Mouse (Mus musculus) thymus, adult 2 months (tissue): ENCODE measurements around the gene Nup107. TPM values are rescaled to one million over a fixed set of nuclear protein-coding genes. Genes with fewer than 3 reads are reported as not detected.
A peak's percentile ranks its signal among the peaks of the same experiment; 100 is the strongest.

ENCODE experiments used
- DNase-seq: peaks from one replicate; pipeline ENCODE4 v3.0.0; 2021
- H3K27ac ChIP-seq: fragments of 200-500 bp; 2 replicates; pipeline ENCODE4 v1.5.1; 2012; ENCODE audit warnings: low read length, control low read depth; ENCODE audit not compliant: control insufficient read depth, insufficient read depth
- H3K27me3 ChIP-seq: fragments of 200-500 bp; 2 replicates; pipeline ENCODE4 v1.6.1; 2012; ENCODE audit warnings: mild to moderate bottlenecking, low read length, moderate library complexity, mixed read lengths; ENCODE audit not compliant: control insufficient read depth, insufficient read depth
- H3K36me3 ChIP-seq: fragments of 200-500 bp; 2 replicates; pipeline ENCODE4 v1.6.1; 2012; ENCODE audit warnings: mild to moderate bottlenecking, low read length, moderate library complexity; ENCODE audit not compliant: control insufficient read depth, insufficient read depth
- H3K4me1 ChIP-seq: fragments of 200-500 bp; replicated peaks from 2 replicates; pipeline ENCODE4 v1.6.1; 2012; ENCODE audit warnings: low read length; ENCODE audit not compliant: control insufficient read depth, insufficient read depth
- H3K4me3 ChIP-seq: fragments of 200-500 bp; 2 replicates; pipeline ENCODE4 v1.5.1; 2012; ENCODE audit warnings: mild to moderate bottlenecking, low read length, control low read depth, moderate library complexity; ENCODE audit not compliant: control insufficient read depth, insufficient read depth
- CTCF ChIP-seq: fragments of 200-500 bp; IDR thresholded peaks from 2 replicates; pipeline ENCODE4 v1.5.1; 2012; ENCODE audit warnings: mild to moderate bottlenecking, control low read depth, low read length, moderate library complexity, borderline replicate concordance; ENCODE audit not compliant: control insufficient read depth, poor library complexity, insufficient read depth; ENCODE audit errors: extremely low read depth
- POLR2A ChIP-seq: fragments of 200-500 bp; IDR thresholded peaks from 2 replicates; pipeline ENCODE4 v1.6.1; 2012; ENCODE audit warnings: mild to moderate bottlenecking, low read length, control low read depth, moderate library complexity; ENCODE audit not compliant: control insufficient read depth, poor library complexity, insufficient read depth; ENCODE audit errors: extremely low read depth
- WGBS: fragments of 180-500 bp; shearing (Covaris S2); methylation state at CpG from one replicate; pipeline ENCODE4 v1.1.7; 2018; 5-methylcytosine and 5-hydroxymethylcytosine counted together
- polyA plus RNA-seq: library from polyadenylated mRNA; depleted of rRNA; stranded (reverse); fragments of >200 nt; gene quantifications from 2 replicates; pipeline ENCODE4 v1.2.3, GENCODE M21; 2012

Gene Nup107
- polyA plus RNA-seq, 1 experiment, result 21.4 TPM

- DNase-seq, result no peak
- 93% methylated on average over 14 of the region's 14 CpGs for WGBS
- 0 out of 2 replicates have a peak, but pooled peaks cover under 1% of the 10 kb centered on the region for H3K36me3 ChIP-seq
- H3K4me1 ChIP-seq, result 0 out of 2 replicates have a peak, but pooled peaks cover 2% of the 10 kb centered on the region
- no peak overlapping the region for H3K27ac ChIP-seq
- TF ChIP-seq POLR2A (no peak), CTCF (no peak)
- no peaks in the 10 kb centered on the region for H3K27me3 ChIP-seq
- no peak overlapping the region for H3K4me3 ChIP-seq
Observed at GRCm38 (mm10) chr10:117732962-117733592, 59.4 kb downstream of the Nup107 start.

GRCm38 (mm10) chr10:117732184-117732583 lies 60.3 kb downstream of the Nup107 start:
- H3K36me3 ChIP-seq, result no peaks in the 10 kb centered on the region
- no peak for TF ChIP-seq CTCF
- no peak for TF ChIP-seq POLR2A
- 0 out of 2 replicates have a peak, but pooled peaks cover 2% of the 10 kb centered on the region for H3K4me1 ChIP-seq
- no peak overlapping the region for H3K4me3 ChIP-seq
- DNase-seq, result no peak
- WGBS, result 96% methylated on average over 5 of the region's 5 CpGs
- H3K27ac ChIP-seq, result no peak overlapping the region
- no peaks in the 10 kb centered on the region for H3K27me3 ChIP-seq

- H3K27ac ChIP-seq, result no peak overlapping the region
- WGBS, result 31% methylated on average over 15 of the region's 15 CpGs
- no peaks in the 10 kb centered on the region for H3K27me3 ChIP-seq
- 0 out of 2 replicates have a peak, but pooled peaks cover 2% of the 10 kb centered on the region for H3K4me1 ChIP-seq
- peak; percentile 72 for DNase-seq
- TF ChIP-seq POLR2A, result no peak
- peak; percentile 41; the same call in 1 of the 2 replicates for TF ChIP-seq CTCF
- H3K4me3 ChIP-seq, result no peak overlapping the region
- H3K36me3 ChIP-seq, result no peaks in the 10 kb centered on the region
Observed at GRCm38 (mm10) chr10:117731244-117732101, 61.0 kb downstream of the Nup107 start.

GRCm38 (mm10) chr10:117730637-117731203 lies 61.8 kb downstream of the Nup107 start:
- 95% methylated on average over 12 of the region's 12 CpGs for WGBS
- no peak for DNase-seq
- no peak overlapping the region for H3K27ac ChIP-seq
- TF ChIP-seq POLR2A (no peak), CTCF (no peak)
- no peak overlapping the region for H3K4me3 ChIP-seq
- no peaks in the 10 kb centered on the region for H3K27me3 ChIP-seq
- H3K4me1 ChIP-seq, result 0 out of 2 replicates have a peak, but pooled peaks cover 2% of the 10 kb centered on the region
- H3K36me3 ChIP-seq, result no peaks in the 10 kb centered on the region

GRCm38 (mm10) chr10:117730140-117730539 lies 62.4 kb downstream of the Nup107 start:
- 0 out of 2 replicates have a peak, but pooled peaks cover 2% of the 10 kb centered on the region for H3K4me1 ChIP-seq
- H3K4me3 ChIP-seq, result no peak overlapping the region
- TF ChIP-seq POLR2A (no peak), CTCF (no peak)
- no peak for DNase-seq
- H3K27me3 ChIP-seq, result no peaks in the 10 kb centered on the region
- no peak overlapping the region for H3K27ac ChIP-seq
- H3K36me3 ChIP-seq, result no peaks in the 10 kb centered on the region
- WGBS, result 97% methylated on average over 7 of the region's 7 CpGs

- 0 out of 2 replicates have a peak, but pooled peaks cover 2% of the 10 kb centered on the region for H3K4me1 ChIP-seq
- no peak for TF ChIP-seq CTCF
- TF ChIP-seq POLR2A, result no peak
- H3K27me3 ChIP-seq, result no peaks in the 10 kb centered on the region
- no peak for DNase-seq
- H3K27ac ChIP-seq, result no peak overlapping the region
- H3K4me3 ChIP-seq, result no peak overlapping the region
- WGBS, result 71% methylated on average over 11 of the region's 11 CpGs
- no peaks in the 10 kb centered on the region for H3K36me3 ChIP-seq
Observed at GRCm38 (mm10) chr10:117729139-117729814, 63.2 kb downstream of the Nup107 start.
